In genomic region chr4:124659251-124660217, GRCm38 (mm10) we compare ENCODE assay signal across 8 mouse cellular contexts. TPM values are rescaled to one million over a fixed set of nuclear protein-coding genes. Genes with fewer than 3 reads are reported as not detected.
DNase-seq lines count a peak whose midpoint lies in the region; ATAC-seq and TF ChIP-seq lines count a peak whose summit lies in the region.

No protein-coding gene starts in this region.

- H3K4me3 ChIP-seq in heart, embryonic 10.5 days: peak overlapping the region; percentile 83
- peak overlapping the region; percentile 19; the same call in 1 of the 2 replicates for H3K4me3 ChIP-seq in bone marrow macrophage, adult 2 months (ENCODE audit: insufficient read depth, low read length)
- peak overlapping the region; percentile 57 for H3K4me3 ChIP-seq in hindbrain, embryonic 13.5 days
- peak overlapping the region; percentile 67 for H3K4me3 ChIP-seq in midbrain, embryonic 13.5 days (replicated peaks)

- no peak for TF ChIP-seq CTCF in bone marrow macrophage, adult 2 months (IDR thresholded peaks at IDR 0.05; ENCODE audit: low read depth, low read length)

- H3K9ac ChIP-seq in hindbrain, embryonic 13.5 days: peak overlapping the region; percentile 74
- H3K9ac ChIP-seq in midbrain, embryonic 13.5 days (replicated peaks): peak overlapping the region; percentile 79

- 2% methylated on average over 68 of the region's 68 CpGs for WGBS in heart, embryonic 10.5 days
- 1% methylated on average over 68 of the region's 68 CpGs for WGBS in hindbrain, embryonic 13.5 days
- WGBS in midbrain, embryonic 13.5 days: under 1% methylated on average over 68 of the region's 68 CpGs

- H3K4me2 ChIP-seq in hindbrain, embryonic 13.5 days: peak overlapping the region; percentile 85
- peak overlapping the region; percentile 87 for H3K4me2 ChIP-seq in midbrain, embryonic 13.5 days (replicated peaks)

- H3K9me3 ChIP-seq in heart, embryonic 10.5 days: no peaks in the 10 kb centered on the region
- no peaks in the 10 kb centered on the region for H3K9me3 ChIP-seq in hindbrain, embryonic 13.5 days
- H3K9me3 ChIP-seq in midbrain, embryonic 13.5 days: no peaks in the 10 kb centered on the region

- H3K27me3 ChIP-seq in heart, embryonic 10.5 days (ENCODE audit: insufficient read depth, poor library complexity, severe bottlenecking): peaks cover 98% of the 10 kb centered on the region
- peaks cover 91% of the 10 kb centered on the region for H3K27me3 ChIP-seq in hindbrain, embryonic 13.5 days
- H3K27me3 ChIP-seq in midbrain, embryonic 13.5 days: peaks cover 76% of the 10 kb centered on the region

- no peak for TF ChIP-seq POLR2A in bone marrow macrophage, adult 2 months (IDR thresholded peaks at IDR 0.05; ENCODE audit: borderline replicate concordance, low read depth, low read length)

- H3K27ac ChIP-seq in heart, embryonic 10.5 days: no peak overlapping the region
- no peak overlapping the region for H3K27ac ChIP-seq in bone marrow macrophage, adult 2 months (ENCODE audit: insufficient read depth, low read depth, low read length)
- H3K27ac ChIP-seq in hindbrain, embryonic 13.5 days: peak overlapping the region; percentile 55
- H3K27ac ChIP-seq in midbrain, embryonic 13.5 days: no peak overlapping the region

- no peak for ATAC-seq in hindbrain, embryonic 13.5 days (ENCODE audit: low FRiP score)
- ATAC-seq in midbrain, embryonic 13.5 days: no peak

- DNase-seq in heart, embryonic 10.5 days (ENCODE audit: low spot score): no peak
- DNase-seq in heart, adult 11 months: no peak
- no peak for DNase-seq in frontal cortex, postnatal 25 days (ENCODE audit: low spot score in 2 of 2)
- no peak for DNase-seq in adrenal gland, postnatal 36 days
- no peak for DNase-seq in cerebellum, postnatal 4 days (ENCODE audit: low spot score in 2 of 2)

- H3K36me3 ChIP-seq in heart, embryonic 10.5 days: no peaks in the 10 kb centered on the region
- no peaks in the 10 kb centered on the region for H3K36me3 ChIP-seq in hindbrain, embryonic 13.5 days
- H3K36me3 ChIP-seq in midbrain, embryonic 13.5 days: no peaks in the 10 kb centered on the region

- peaks cover 31% of the 10 kb centered on the region for H3K4me1 ChIP-seq in heart, embryonic 10.5 days
- H3K4me1 ChIP-seq in bone marrow macrophage, adult 2 months (ENCODE audit: control insufficient read depth, insufficient read depth, low read length): no peaks in the 10 kb centered on the region
- peaks cover 68% of the 10 kb centered on the region for H3K4me1 ChIP-seq in hindbrain, embryonic 13.5 days (replicated peaks)
- H3K4me1 ChIP-seq in midbrain, embryonic 13.5 days (replicated peaks): peaks cover 74% of the 10 kb centered on the region

RNA-seq across cellular contexts. Expression of gene Pou3f1, which starts 2.9 kb away (rescaled TPM):
- 0.10 and 0.35 TPM in 2 replicates for polyA plus RNA-seq in heart, embryonic 10.5 days (2016; fragmentation: Nextera tagmentation; extraction: Ambion mirVana)
- not detected in 2 replicates for polyA plus RNA-seq in bone marrow macrophage, adult 2 months (2012; ENCODE audit: insufficient read depth, insufficient read length, missing spikeins)
- 9.5 and 11.4 TPM in 2 replicates for polyA plus RNA-seq in hindbrain, embryonic 13.5 days (2015; fragmentation: Nextera tagmentation; extraction: Ambion mirVana)
- 14.2 and 19.3 TPM in 2 replicates for polyA plus RNA-seq in midbrain, embryonic 13.5 days (2015; fragmentation: Nextera tagmentation; extraction: Ambion mirVana)
- under 1 TPM in 1 of 2 experiments, not detected in 1; 0.10 TPM for total RNA-seq in adrenal gland, postnatal 36 days (2021)

RNA-seq across cellular contexts. Expression of gene Utp11, which starts 33.9 kb away (rescaled TPM):
- polyA plus RNA-seq in heart, embryonic 10.5 days (2016; fragmentation: Nextera tagmentation; extraction: Ambion mirVana): 53.0 and 63.6 TPM in 2 replicates
- 45.8 and 49.4 TPM in 2 replicates for polyA plus RNA-seq in bone marrow macrophage, adult 2 months (2012; ENCODE audit: insufficient read depth, insufficient read length, missing spikeins)
- polyA plus RNA-seq in hindbrain, embryonic 13.5 days (2015; fragmentation: Nextera tagmentation; extraction: Ambion mirVana): 45.1 and 47.9 TPM in 2 replicates
- 48.3 and 51.1 TPM in 2 replicates for polyA plus RNA-seq in midbrain, embryonic 13.5 days (2015; fragmentation: Nextera tagmentation; extraction: Ambion mirVana)
- total RNA-seq in adrenal gland, postnatal 36 days (2021): 10 to 100 TPM; 30.0 to 40.6 TPM

RNA-seq across cellular contexts. Expression of gene Fhl3, which starts 41.0 kb away (rescaled TPM):
- 3.9 and 5.4 TPM in 2 replicates for polyA plus RNA-seq in heart, embryonic 10.5 days (2016; fragmentation: Nextera tagmentation; extraction: Ambion mirVana)
- 149 and 167 TPM in 2 replicates for polyA plus RNA-seq in bone marrow macrophage, adult 2 months (2012; ENCODE audit: insufficient read depth, insufficient read length, missing spikeins)
- 2.7 and 2.9 TPM in 2 replicates for polyA plus RNA-seq in hindbrain, embryonic 13.5 days (2015; fragmentation: Nextera tagmentation; extraction: Ambion mirVana)
- 2.8 and 3.0 TPM in 2 replicates for polyA plus RNA-seq in midbrain, embryonic 13.5 days (2015; fragmentation: Nextera tagmentation; extraction: Ambion mirVana)
- 1 to 10 TPM; 8.1 to 9.0 TPM for total RNA-seq in adrenal gland, postnatal 36 days (2021)

RNA-seq across cellular contexts. Expression of gene 3100002H09Rik, which starts 48.9 kb away (rescaled TPM):
- polyA plus RNA-seq in heart, embryonic 10.5 days (2016; fragmentation: Nextera tagmentation; extraction: Ambion mirVana): 0.20 TPM in 1 of 2 replicates, not detected in the other
- not detected in 2 replicates for polyA plus RNA-seq in bone marrow macrophage, adult 2 months (2012; ENCODE audit: insufficient read depth, insufficient read length, missing spikeins)
- 1.00 TPM in 1 of 2 replicates, not detected in the other for polyA plus RNA-seq in hindbrain, embryonic 13.5 days (2015; fragmentation: Nextera tagmentation; extraction: Ambion mirVana)
- 0.79 and 1.1 TPM in 2 replicates for polyA plus RNA-seq in midbrain, embryonic 13.5 days (2015; fragmentation: Nextera tagmentation; extraction: Ambion mirVana)
- total RNA-seq in adrenal gland, postnatal 36 days (2021): not detected

RNA-seq across cellular contexts. Expression of gene Sf3a3, which starts 55.0 kb away (rescaled TPM):
- 137 and 180 TPM in 2 replicates for polyA plus RNA-seq in heart, embryonic 10.5 days (2016; fragmentation: Nextera tagmentation; extraction: Ambion mirVana)
- 44.4 and 47.6 TPM in 2 replicates for polyA plus RNA-seq in bone marrow macrophage, adult 2 months (2012; ENCODE audit: insufficient read depth, insufficient read length, missing spikeins)
- 112 and 119 TPM in 2 replicates for polyA plus RNA-seq in hindbrain, embryonic 13.5 days (2015; fragmentation: Nextera tagmentation; extraction: Ambion mirVana)
- 147 and 153 TPM in 2 replicates for polyA plus RNA-seq in midbrain, embryonic 13.5 days (2015; fragmentation: Nextera tagmentation; extraction: Ambion mirVana)
- total RNA-seq in adrenal gland, postnatal 36 days (2021): 10 to 100 TPM; 39.3 to 39.6 TPM

Comparison
In these comparisons a context has a peak if more than half of its experiments do, and no peak if none do; other contexts are left out.
1. H3K4me3 ChIP-seq: peak in every context shown above with its lines; median percentile 83 in heart, embryonic 10.5 days; 67 in midbrain, embryonic 13.5 days; 57 in hindbrain, embryonic 13.5 days; 19 in bone marrow macrophage, adult 2 months.
2. RNA of gene Fhl3, which starts 41.0 kb away (polyA plus RNA-seq): 149 to 167 TPM in bone marrow macrophage, adult 2 months; 3.9 to 5.4 TPM in heart, embryonic 10.5 days, 2.7 to 2.9 TPM in hindbrain, embryonic 13.5 days and 2.8 to 3.0 TPM in midbrain, embryonic 13.5 days; every median in the first group is over 10 times any median in the second.